Mouse (Mus musculus) liver, embryonic 15.5 days (tissue): ENCODE results near the gene Mthfd1. TPM values are rescaled to one million over a fixed set of nuclear protein-coding genes. Genes with fewer than 3 reads are reported as not detected.
A peak's percentile ranks its signal among the peaks of the same experiment; 100 is the strongest.

Experiments used
- ATAC-seq: fragments of 200-750 bp; cut with Nextera tagmentation; 2 replicates; pipeline ENCODE4 v1.8.0; 2017; ENCODE audit warnings: moderate number of reproducible peaks, mild to moderate bottlenecking, moderate library complexity; ENCODE audit not compliant: insufficient read depth
- H3K27ac ChIP-seq: fragments of 300-500 bp; sonication (generic); replicated peaks from 2 replicates; pipeline ENCODE4 v1.5.1; 2015; ENCODE audit warnings: mild to moderate bottlenecking, inconsistent platforms
- H3K27me3 ChIP-seq: fragments of 300-500 bp; sonication (generic); 2 replicates; pipeline ENCODE4 v1.6.1; 2015; ENCODE audit warnings: mild to moderate bottlenecking, inconsistent platforms
- H3K36me3 ChIP-seq: fragments of 300-500 bp; sonication (generic); replicated peaks from 2 replicates; pipeline ENCODE4 v1.6.1; 2015; ENCODE audit warnings: moderate library complexity, mild to moderate bottlenecking, inconsistent platforms
- H3K4me1 ChIP-seq: fragments of 300-500 bp; sonication (generic); replicated peaks from 2 replicates; pipeline ENCODE4 v1.6.1; 2015; ENCODE audit warnings: inconsistent platforms
- H3K4me2 ChIP-seq: fragments of 300-500 bp; sonication (generic); 2 replicates; pipeline ENCODE4 v1.6.1; 2015; ENCODE audit warnings: moderate library complexity, mild to moderate bottlenecking, inconsistent platforms
- H3K4me3 ChIP-seq: fragments of 300-500 bp; sonication (generic); replicated peaks from 2 replicates; pipeline ENCODE4 v1.5.1; 2015; ENCODE audit warnings: mild to moderate bottlenecking, inconsistent platforms
- H3K9ac ChIP-seq: fragments of 300-500 bp; sonication (generic); 2 replicates; pipeline ENCODE4 v1.6.1; 2015; ENCODE audit warnings: moderate library complexity, mild to moderate bottlenecking, inconsistent platforms
- H3K9me3 ChIP-seq: fragments of 300-500 bp; sonication (generic); replicated peaks from 2 replicates; pipeline ENCODE4 v1.6.1; 2016; ENCODE audit warnings: inconsistent platforms
- WGBS: fragments of 180-500 bp; shearing (Covaris S2); methylation state at CpG from one replicate; pipeline ENCODE4 v1.1.7; 2015; ENCODE audit warnings: mixed read lengths; ENCODE audit not compliant: insufficient replicate concordance; 5-methylcytosine and 5-hydroxymethylcytosine counted together
- polyA plus RNA-seq: library from polyadenylated mRNA; unstranded; fragments of >200 nt; fragmentation: Nextera tagmentation; extraction: Ambion mirVana; gene quantifications from 2 replicates; pipeline ENCODE4 v1.2.1, GENCODE M21; 2015

Mthfd1 gene
- polyA plus RNA-seq, 1 experiment from 2014 or later = 94.7 TPM

DNA sequence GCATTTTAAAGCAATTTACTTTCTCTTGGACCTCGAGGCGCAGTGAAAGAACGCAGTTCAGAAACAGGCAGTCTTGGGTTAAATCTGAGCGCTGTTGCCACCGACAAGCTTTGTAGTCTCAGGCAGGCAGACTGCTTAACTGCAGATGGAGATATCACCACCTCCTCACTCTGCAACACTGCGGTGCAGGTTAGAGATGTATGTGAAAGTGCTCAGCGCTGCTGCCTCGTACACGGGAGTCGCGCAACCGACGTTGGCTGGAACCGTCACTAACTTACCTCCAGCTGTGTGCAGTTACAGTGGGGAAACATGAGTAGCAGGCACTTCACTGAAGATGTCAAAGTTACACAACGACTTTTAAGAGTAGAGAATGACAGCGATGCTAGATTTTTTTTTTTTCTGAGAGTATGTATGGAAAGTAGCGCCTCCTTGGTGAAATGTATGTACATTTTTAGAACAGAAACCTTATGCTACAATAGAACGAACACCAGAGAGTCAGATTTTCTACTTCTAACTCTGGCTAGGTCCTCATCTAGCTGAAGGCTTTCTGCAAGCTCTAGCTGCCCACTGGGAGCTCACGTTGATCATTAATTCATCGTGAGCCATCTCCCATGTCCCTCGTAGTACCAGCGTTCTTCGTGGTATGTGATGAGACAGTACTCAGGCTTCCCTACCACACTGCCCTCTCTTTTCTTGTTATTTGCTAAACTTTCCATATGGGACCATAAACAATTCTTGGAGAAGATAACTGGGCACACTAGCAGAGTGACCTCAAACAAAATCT, 71.5 kb downstream of the Mthfd1 start:
- no peak overlapping the region for H3K9ac ChIP-seq
- H3K4me2 ChIP-seq = no peak overlapping the region

DNA sequence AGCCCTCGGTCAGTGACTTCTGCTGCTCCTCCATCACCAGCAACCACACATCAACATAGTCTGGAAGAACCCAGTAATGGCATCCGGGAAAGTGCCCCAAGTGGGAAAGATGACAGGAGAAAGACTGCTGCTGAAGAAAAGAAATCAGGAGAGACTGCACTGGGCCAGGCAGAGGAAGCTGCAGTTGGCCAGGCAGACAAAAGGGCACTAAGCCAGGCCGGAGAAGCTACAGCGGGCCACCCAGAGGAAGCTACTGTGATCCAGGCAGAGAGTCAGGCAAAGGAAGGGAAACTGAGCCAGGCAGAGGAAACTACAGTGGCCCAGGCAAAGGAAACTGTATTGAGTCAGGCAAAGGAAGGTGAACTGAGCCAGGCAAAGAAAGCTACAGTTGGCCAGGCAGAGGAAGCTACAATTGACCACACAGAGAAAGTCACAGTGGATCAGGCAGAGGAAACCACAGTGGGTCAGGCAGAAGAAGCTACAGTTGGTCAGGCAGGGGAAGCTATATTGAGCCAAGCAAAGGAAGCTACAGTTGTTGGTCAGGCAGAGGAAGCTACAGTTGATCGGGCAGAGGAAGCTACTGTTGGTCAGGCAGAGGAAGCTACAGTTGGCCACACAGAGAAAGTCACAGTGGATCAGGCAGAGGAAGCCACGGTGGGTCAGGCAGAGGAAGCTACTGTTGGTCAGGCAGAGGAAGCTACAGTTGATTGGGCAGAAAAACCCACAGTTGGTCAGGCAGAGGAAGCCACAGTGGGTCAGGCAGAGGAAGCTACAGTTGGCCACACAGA, 73.7 kb downstream of the Mthfd1 start:
- Histone ChIP-seq H3K9me3 (no peaks in the 10 kb centered on the region), H3K4me3 (no peak overlapping the region), H3K4me1 (peaks cover 12% of the 10 kb centered on the region), H3K4me2 (no peak overlapping the region), H3K36me3 (no peaks in the 10 kb centered on the region), H3K27ac (peak overlapping the region; percentile 33; the same call in 1 of the 2 replicates), H3K9ac (no peak overlapping the region), H3K27me3 (peaks cover 15% of the 10 kb centered on the region)
- ATAC-seq = no peak
- 58% methylated on average over 6 of the region's 6 CpGs for WGBS

More for the DNA sequence above, 71.5 kb downstream of the Mthfd1 start:
- no peak overlapping the region for H3K4me3 ChIP-seq
- H3K4me1 ChIP-seq = peaks cover 12% of the 10 kb centered on the region
- 84% methylated on average over 23 of the region's 23 CpGs for WGBS
- no peak overlapping the region for H3K27ac ChIP-seq
- ATAC-seq = no peak
- H3K9me3 ChIP-seq = no peaks in the 10 kb centered on the region
- peaks cover 15% of the 10 kb centered on the region for H3K27me3 ChIP-seq
- H3K36me3 ChIP-seq = no peaks in the 10 kb centered on the region

DNA sequence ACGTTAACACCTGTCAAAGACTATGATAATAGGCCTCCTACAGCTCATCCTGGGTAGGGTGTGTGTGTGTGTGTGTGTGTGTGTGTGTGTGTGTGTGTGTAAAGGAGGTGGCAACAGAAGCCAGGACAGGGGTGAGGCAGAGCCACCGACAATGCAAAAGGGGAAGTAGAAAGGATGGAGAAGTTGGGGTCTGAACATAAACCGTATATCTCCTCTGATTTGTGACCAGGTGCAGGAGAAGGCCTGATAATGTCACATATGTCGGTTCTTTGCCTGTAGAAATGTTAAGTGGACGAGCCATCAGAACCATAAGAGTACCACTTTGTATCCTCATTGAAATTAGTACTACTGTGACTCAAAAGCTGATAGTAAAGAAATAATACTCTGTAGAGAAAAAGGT, 78.6 kb downstream of the Mthfd1 start:
- 47% methylated on average over 5 of the region's 5 CpGs for WGBS
- Histone ChIP-seq H3K9me3 (no peaks in the 10 kb centered on the region), H3K9ac (no peak overlapping the region), H3K4me1 (no peaks in the 10 kb centered on the region), H3K4me2 (no peak overlapping the region), H3K27ac (no peak overlapping the region), H3K27me3 (no peaks in the 10 kb centered on the region), H3K4me3 (no peak overlapping the region), H3K36me3 (no peaks in the 10 kb centered on the region)
- no peak for ATAC-seq

DNA sequence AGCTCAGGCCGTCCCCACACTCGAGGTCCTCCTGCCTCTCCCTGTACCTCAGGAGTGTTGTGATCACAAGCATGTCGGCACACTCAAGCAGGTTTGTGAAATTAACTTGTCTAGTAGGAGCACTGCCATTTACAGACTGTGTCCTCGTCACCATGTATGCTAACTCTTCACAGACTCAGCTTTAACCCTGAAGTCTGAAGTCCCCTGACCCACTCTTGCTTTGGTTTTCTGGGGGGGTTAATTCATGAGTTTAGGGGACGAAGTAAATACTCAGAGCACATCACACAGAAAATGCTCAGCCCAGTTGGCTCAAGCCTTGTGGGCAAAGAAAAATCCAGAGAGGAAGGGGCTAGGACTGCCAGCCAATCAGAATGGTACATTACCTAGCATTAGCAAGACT, 80.5 kb downstream of the Mthfd1 start:
- Histone ChIP-seq H3K4me1 (no peaks in the 10 kb centered on the region), H3K4me3 (no peak overlapping the region), H3K9me3 (no peaks in the 10 kb centered on the region), H3K36me3 (no peaks in the 10 kb centered on the region), H3K27me3 (no peaks in the 10 kb centered on the region), H3K27ac (no peak overlapping the region), H3K4me2 (no peak overlapping the region), H3K9ac (no peak overlapping the region)
- ATAC-seq = no peak
- WGBS = 73% methylated on average over 5 of the region's 5 CpGs

DNA sequence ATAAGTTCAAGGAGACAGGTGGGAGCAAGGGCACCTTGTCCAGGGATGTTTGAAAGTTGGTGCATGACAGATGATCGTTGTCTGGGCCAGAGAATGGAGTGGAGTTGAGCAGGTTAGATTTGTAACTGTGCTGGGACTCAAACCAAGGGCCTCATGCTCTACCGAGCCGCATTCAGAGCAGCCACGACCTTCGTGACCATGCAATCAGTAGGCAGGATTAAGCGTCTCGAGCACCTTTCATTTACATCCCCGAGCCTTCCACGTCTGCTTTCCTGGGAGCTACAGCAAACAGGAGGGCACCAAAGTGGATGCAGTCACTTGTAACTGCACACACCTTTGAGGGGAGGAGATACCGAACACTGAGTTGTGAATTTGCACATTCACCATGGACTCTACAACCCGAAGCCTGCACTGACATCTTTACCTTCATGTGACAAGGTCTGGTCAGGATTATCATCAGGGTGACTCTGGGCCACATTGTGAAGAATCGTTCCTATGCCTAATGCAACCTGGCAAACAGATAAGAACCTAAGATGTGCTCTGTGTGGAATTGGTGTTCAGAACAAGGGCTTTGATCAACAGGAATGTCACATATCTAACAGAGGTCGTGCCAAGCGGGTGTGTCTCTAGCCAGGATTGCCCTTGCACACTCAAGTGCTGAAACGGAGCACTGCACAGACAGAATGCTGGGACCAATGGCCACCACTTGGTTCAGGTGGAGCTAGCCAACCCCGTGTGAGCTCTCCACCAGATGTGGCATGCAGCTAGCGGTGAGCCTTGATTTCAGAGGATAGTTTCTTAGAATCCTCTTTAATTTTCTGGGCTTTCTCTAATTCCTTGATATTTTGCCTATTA, 81.2 kb downstream of the Mthfd1 start:
- Histone ChIP-seq H3K9me3 (no peaks in the 10 kb centered on the region), H3K4me3 (no peak overlapping the region), H3K27ac (no peak overlapping the region), H3K27me3 (no peaks in the 10 kb centered on the region), H3K36me3 (no peaks in the 10 kb centered on the region), H3K4me1 (no peaks in the 10 kb centered on the region), H3K4me2 (no peak overlapping the region), H3K9ac (no peak overlapping the region)
- ATAC-seq = no peak
- 67% methylated on average over 17 of the region's 17 CpGs for WGBS

DNA sequence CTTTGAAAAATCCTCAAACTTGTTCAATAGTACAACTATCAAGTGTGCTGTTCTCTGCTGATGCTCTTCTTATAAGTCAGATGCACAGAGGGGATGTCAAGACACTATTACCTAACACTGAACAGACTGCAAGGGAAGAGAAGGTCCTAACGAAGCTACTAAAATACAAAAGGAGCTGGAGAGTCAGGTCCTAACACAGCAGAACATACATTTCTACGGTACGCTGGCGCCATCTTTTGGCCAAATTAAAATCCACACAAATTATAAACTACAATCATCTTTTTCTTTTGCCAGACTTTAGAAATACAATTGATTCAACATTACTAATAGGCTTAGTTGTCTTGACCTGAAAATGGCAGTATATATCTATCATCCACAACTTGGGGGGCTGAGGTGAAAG, 86.0 kb downstream of the Mthfd1 start:
- Histone ChIP-seq H3K9ac (no peak overlapping the region), H3K27me3 (no peaks in the 10 kb centered on the region), H3K4me2 (no peak overlapping the region), H3K4me1 (peaks cover 5% of the 10 kb centered on the region), H3K36me3 (0 out of 2 replicates have a peak, but pooled peaks cover 3% of the 10 kb centered on the region), H3K4me3 (no peak overlapping the region), H3K9me3 (no peaks in the 10 kb centered on the region), H3K27ac (no peak overlapping the region)
- ATAC-seq = no peak
- WGBS = 4% methylated on average over 4 of the region's 4 CpGs

DNA sequence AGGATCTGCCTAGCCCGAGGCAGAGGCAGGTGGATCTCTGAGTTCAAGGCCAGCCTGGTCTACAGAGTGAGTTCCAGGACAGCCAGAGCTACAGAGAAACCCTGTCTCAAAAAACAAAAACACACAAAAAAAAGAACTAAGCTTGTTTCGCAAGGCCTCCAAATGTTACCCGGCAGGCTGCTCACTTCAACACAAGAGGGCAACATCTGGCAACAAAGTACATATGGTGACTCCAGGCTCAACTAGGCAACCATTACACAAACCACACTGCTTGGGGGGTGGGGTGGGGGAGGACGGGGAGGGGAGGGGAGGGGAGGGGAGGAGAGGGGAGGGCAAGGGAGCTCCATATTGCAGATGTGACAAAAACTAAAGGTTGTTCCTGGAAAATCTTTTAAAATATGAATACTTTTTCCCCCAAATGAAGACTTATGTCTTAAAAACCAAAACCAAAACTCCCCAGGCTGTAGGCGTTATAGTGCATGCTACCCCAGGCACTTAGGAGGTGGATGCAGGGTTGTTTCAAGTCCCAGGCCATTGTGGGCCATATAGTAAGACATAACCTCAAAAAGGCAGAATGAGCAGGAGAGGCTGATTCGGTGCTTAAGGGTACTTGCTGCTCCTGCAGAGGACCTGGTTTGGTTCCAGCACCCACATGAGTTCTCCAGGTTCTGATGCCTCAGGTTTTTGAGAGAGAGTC, 90.8 kb downstream of the Mthfd1 start:
- H3K9ac ChIP-seq = no peak overlapping the region
- no peak for ATAC-seq
- peaks cover 8% of the 10 kb centered on the region for H3K4me1 ChIP-seq
- 48% methylated on average over 6 of the region's 6 CpGs for WGBS
- no peak overlapping the region for H3K4me3 ChIP-seq
- no peaks in the 10 kb centered on the region for H3K9me3 ChIP-seq
- H3K36me3 ChIP-seq = peaks cover 21% of the 10 kb centered on the region
- no peaks in the 10 kb centered on the region for H3K27me3 ChIP-seq
- H3K27ac ChIP-seq = no peak overlapping the region
- H3K4me2 ChIP-seq = no peak overlapping the region

DNA sequence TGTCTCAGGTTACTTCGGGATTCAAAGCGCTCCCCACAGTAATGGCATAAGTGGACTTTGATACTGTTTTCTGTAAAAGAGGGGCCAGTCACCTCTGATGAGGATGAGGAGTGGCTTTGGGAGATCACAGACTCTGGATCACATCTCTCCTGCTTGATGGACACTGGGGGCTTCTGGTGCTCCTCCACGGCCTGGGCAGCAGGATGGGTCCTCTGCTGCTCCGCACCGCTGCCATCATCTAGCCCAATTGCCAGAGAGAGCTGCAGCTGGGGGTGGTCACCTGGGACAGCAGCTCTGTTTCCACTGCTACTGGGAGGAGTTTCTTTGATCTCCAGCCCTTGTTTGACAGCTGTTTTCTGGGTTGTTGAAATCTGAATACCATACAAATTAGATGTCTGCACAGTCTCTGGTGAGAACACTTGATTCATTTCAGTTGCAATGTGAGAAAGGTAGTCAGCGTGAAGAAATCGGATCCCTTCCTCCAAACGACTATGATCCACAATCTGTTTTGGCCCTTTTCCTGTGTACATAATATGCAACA, 94.7 kb downstream of the Mthfd1 start:
- Histone ChIP-seq H3K27me3 (no peaks in the 10 kb centered on the region), H3K9ac (no peak overlapping the region), H3K36me3 (peaks cover 23% of the 10 kb centered on the region), H3K4me1 (peaks cover 8% of the 10 kb centered on the region), H3K4me3 (no peak overlapping the region), H3K27ac (no peak overlapping the region), H3K4me2 (no peak overlapping the region), H3K9me3 (no peaks in the 10 kb centered on the region)
- 83% methylated on average over 8 of the region's 8 CpGs for WGBS
- no peak for ATAC-seq

DNA sequence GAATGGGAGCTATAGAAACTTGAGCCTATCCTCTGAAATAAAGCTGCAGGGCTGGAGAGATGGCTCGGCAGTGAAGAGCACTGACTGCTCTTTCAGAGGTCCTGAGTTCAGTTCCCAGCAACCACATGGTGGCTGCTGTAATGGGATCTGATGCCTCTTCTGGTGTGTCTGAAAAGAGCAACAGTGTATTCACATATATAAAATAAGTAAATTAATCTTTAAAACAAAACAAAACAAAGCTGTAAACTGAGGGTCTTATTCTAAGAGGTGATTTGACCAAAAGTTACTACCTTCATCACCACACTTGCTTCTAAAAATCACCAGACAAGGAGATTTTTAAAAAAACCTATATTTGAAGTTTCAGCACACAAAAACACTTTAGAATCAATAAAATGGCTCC, 105.8 kb downstream of the Mthfd1 start:
- H3K9me3 ChIP-seq = no peaks in the 10 kb centered on the region
- 61% methylated on average over 1 of the region's 1 CpGs for WGBS
- ATAC-seq = no peak
- no peak overlapping the region for H3K4me2 ChIP-seq
- H3K27ac ChIP-seq = peak overlapping the region; percentile 24; the same call in 1 of the 2 replicates
- peaks cover 4% of the 10 kb centered on the region; the same call in 1 of the 2 replicates for H3K36me3 ChIP-seq
- no peak overlapping the region for H3K4me3 ChIP-seq
- H3K9ac ChIP-seq = no peak overlapping the region
- H3K4me1 ChIP-seq = peaks cover 49% of the 10 kb centered on the region
- no peaks in the 10 kb centered on the region for H3K27me3 ChIP-seq
